Mouse (Mus musculus) limb, embryonic 11.5 days (tissue): ENCODE results near the gene Plscr3. TPM values are rescaled to one million over a fixed set of nuclear protein-coding genes. Genes with fewer than 3 reads are reported as not detected.

Experiments used
- ATAC-seq: fragments of 200-750 bp; cut with Nextera tagmentation; 2 replicates; pipeline ENCODE4 v1.8.0; 2017; ENCODE audit warnings: low read depth; ENCODE audit not compliant: insufficient number of reproducible peaks, low FRiP score, low TSS enrichment
- DNase-seq: peaks from one replicate; pipeline ENCODE4 v3.0.0-alpha.2; 2015; ENCODE audit warnings: low spot score
- H3K27ac ChIP-seq: fragments of 300-500 bp; sonication (generic); replicated peaks from 2 replicates; pipeline ENCODE4 v1.5.1; 2014; ENCODE audit warnings: low read depth, mild to moderate bottlenecking, low read length
- H3K27me3 ChIP-seq: fragments of 300-500 bp; sonication (generic); 2 replicates; pipeline ENCODE4 v1.6.1; 2014; ENCODE audit warnings: mild to moderate bottlenecking, low read length, mixed read lengths; ENCODE audit not compliant: control insufficient read depth, insufficient read depth
- H3K36me3 ChIP-seq: fragments of 300-500 bp; sonication (generic); 2 replicates; pipeline ENCODE4 v1.6.1; 2014; ENCODE audit warnings: mild to moderate bottlenecking, low read length, moderate library complexity, mixed read lengths; ENCODE audit not compliant: control insufficient read depth, insufficient read depth
- H3K4me1 ChIP-seq: fragments of 300-500 bp; sonication (generic); 2 replicates; pipeline ENCODE4 v1.6.1; 2014; ENCODE audit warnings: low read length, mixed read lengths; ENCODE audit not compliant: control insufficient read depth, insufficient read depth
- H3K4me2 ChIP-seq: fragments of 300-500 bp; sonication (generic); 2 replicates; pipeline ENCODE4 v1.6.1; 2014; ENCODE audit warnings: low read depth, mild to moderate bottlenecking, moderate library complexity; ENCODE audit not compliant: severe bottlenecking
- H3K4me3 ChIP-seq: fragments of 300-500 bp; sonication (generic); 2 replicates; pipeline ENCODE4 v1.5.1; 2014; ENCODE audit warnings: low read depth, low read length
- H3K9ac ChIP-seq: fragments of 300-500 bp; sonication (generic); 2 replicates; pipeline ENCODE4 v1.6.1; 2014; ENCODE audit warnings: mild to moderate bottlenecking, low read length
- H3K9me3 ChIP-seq: fragments of 300-500 bp; sonication (generic); 2 replicates; pipeline ENCODE4 v1.6.1; 2016; ENCODE audit warnings: low read length; ENCODE audit not compliant: control insufficient read depth
- WGBS: fragments of 180-500 bp; shearing (Covaris S2); extraction: QIAGEN DNeasy Blood & Tissue Kit; methylation state at CpG from one replicate; pipeline ENCODE4 v1.1.7; 2014; 5-methylcytosine and 5-hydroxymethylcytosine counted together
- polyA plus RNA-seq: library from polyadenylated mRNA; unstranded; fragments of >200 nt; fragmentation: Nextera tagmentation; extraction: Ambion mirVana; gene quantifications from 2 replicates; pipeline ENCODE4 v1.2.1, GENCODE M21; 2014

Plscr3 gene
- polyA plus RNA-seq, 1 experiment from 2014 or later = 115 TPM

DNA sequence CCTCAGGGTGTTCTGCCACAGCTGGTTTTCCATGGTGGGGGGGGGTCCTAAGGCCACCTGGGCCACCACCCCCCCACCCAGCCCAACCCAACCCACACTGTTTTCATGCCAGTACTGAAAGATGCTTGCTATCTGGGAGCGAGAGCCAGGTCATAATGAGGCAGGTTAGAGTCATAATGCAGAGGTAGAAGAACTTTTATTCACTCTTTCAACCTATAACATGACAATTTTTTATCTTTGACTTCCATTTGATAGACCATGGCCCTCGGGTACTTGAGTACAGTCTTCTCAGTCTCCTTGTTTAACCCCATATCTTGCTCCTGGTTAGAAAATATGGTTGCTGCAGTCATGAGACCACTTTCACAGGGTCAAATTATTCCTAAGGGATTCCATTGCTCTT, 27.8 kb upstream of the Plscr3 start, which contains the start of gene Spem2:
TSS of gene Spem2 (minus strand) at position 101 of the 400 bp plus-strand sequence.
- DNase-seq = no peak
- H3K36me3 ChIP-seq = no peaks in the 10 kb centered on the region
- H3K4me3 ChIP-seq = no peak within 1 kb of the TSS
- no peaks in the 10 kb centered on the region for H3K9me3 ChIP-seq
- H3K27ac ChIP-seq = no peak within 1 kb of the TSS
- ATAC-seq = no peak
- no peak within 1 kb of the TSS for H3K4me2 ChIP-seq
- H3K9ac ChIP-seq = no peak within 1 kb of the TSS
- WGBS = 89% methylated on average over 2 of the region's 2 CpGs
- no peaks in the 10 kb centered on the region for H3K27me3 ChIP-seq
- H3K4me1 ChIP-seq = no peaks in the 10 kb centered on the region

- Histone ChIP-seq H3K4me1 (no peaks in the 10 kb centered on the region), H3K9ac (no peak overlapping the region), H3K4me2 (no peak overlapping the region), H3K9me3 (no peaks in the 10 kb centered on the region), H3K36me3 (no peaks in the 10 kb centered on the region), H3K27ac (no peak overlapping the region), H3K27me3 (no peaks in the 10 kb centered on the region), H3K4me3 (no peak overlapping the region)
- no peak for DNase-seq
- 92% methylated on average over 8 of the region's 8 CpGs for WGBS
- ATAC-seq = no peak
Observed at GRCm38 (mm10) chr11:69818871-69819270, 27.3 kb upstream of the Plscr3 start.

GRCm38 (mm10) chr11:69822080-69822479, 24.1 kb upstream of the Plscr3 start, which contains the start of gene Spem1:
TSS of gene Spem1 (minus strand) at chr11:69822180.
- ATAC-seq (no peak), DNase-seq (no peak)
- Histone ChIP-seq H3K4me3 (no peak within 1 kb of the TSS), H3K27me3 (no peaks in the 10 kb centered on the region), H3K9me3 (no peaks in the 10 kb centered on the region), H3K36me3 (peaks cover 4% of the 10 kb centered on the region; the same call in 1 of the 2 replicates), H3K27ac (no peak within 1 kb of the TSS), H3K4me1 (no peaks in the 10 kb centered on the region), H3K4me2 (no peak within 1 kb of the TSS), H3K9ac (no peak within 1 kb of the TSS)
- 93% methylated on average over 3 of the region's 3 CpGs for WGBS

GRCm38 (mm10) chr11:69823456-69823855, 22.7 kb upstream of the Plscr3 start:
- WGBS = 74% methylated on average over 2 of the region's 2 CpGs
- Histone ChIP-seq H3K4me3 (no peak overlapping the region), H3K9me3 (no peaks in the 10 kb centered on the region), H3K27ac (no peak overlapping the region), H3K36me3 (peaks cover 11% of the 10 kb centered on the region; the same call in 1 of the 2 replicates), H3K4me2 (no peak overlapping the region), H3K27me3 (no peaks in the 10 kb centered on the region), H3K4me1 (no peaks in the 10 kb centered on the region), H3K9ac (no peak overlapping the region; the same call in 1 of the 2 replicates)
- no peak for ATAC-seq
- no peak for DNase-seq

GRCm38 (mm10) chr11:69828832-69829231, 17.3 kb upstream of the Plscr3 start:
- Histone ChIP-seq H3K4me2 (no peak overlapping the region), H3K27me3 (peaks cover 5% of the 10 kb centered on the region; the same call in 1 of the 2 replicates), H3K36me3 (peaks cover 11% of the 10 kb centered on the region; the same call in 1 of the 2 replicates), H3K9me3 (no peaks in the 10 kb centered on the region), H3K4me3 (0 out of 2 replicates have a peak overlapping the region, but pooled peaks have one; percentile 2), H3K9ac (no peak overlapping the region), H3K4me1 (no peaks in the 10 kb centered on the region; the same call in none of the 2 replicates), H3K27ac (no peak overlapping the region)
- ATAC-seq (no peak), DNase-seq (no peak)
- WGBS = 67% methylated on average over 5 of the region's 5 CpGs

DNA sequence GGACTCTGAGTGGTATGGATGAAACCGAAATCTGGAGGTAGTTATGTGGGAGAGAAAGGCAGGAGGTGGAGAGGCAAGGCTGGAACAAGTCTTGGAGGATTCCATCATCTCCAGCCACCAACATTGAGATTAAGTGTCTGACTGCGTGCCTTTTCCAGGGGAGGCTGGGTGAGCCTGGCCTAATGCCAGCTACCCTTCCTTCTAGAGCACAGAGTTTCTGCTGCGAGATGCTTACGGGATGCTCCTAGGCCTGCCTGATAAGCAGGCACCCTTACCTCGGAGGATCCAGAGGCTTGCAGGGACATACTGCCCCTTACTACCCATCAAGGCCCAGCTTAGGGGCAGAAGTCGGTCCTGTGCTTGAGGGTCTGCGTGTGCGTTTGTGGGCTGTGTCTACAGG, 12.6 kb upstream of the Plscr3 start:
- DNase-seq (no peak), ATAC-seq (no peak)
- H3K27ac ChIP-seq = no peak overlapping the region
- H3K4me2 ChIP-seq = peak overlapping the region; percentile 85
- H3K27me3 ChIP-seq = peaks cover 18% of the 10 kb centered on the region
- peak overlapping the region; percentile 62; the same call in 1 of the 2 replicates for H3K4me3 ChIP-seq
- no peaks in the 10 kb centered on the region for H3K9me3 ChIP-seq
- peak overlapping the region; percentile 57 for H3K9ac ChIP-seq
- peaks cover 24% of the 10 kb centered on the region for H3K4me1 ChIP-seq
- 57% methylated on average over 8 of the region's 8 CpGs for WGBS
- H3K36me3 ChIP-seq = no peaks in the 10 kb centered on the region

- WGBS = 5% methylated on average over 44 of the region's 48 CpGs
- DNase-seq (peak; percentile 52), ATAC-seq (no peak)
- H3K4me3 ChIP-seq = peak overlapping the region; percentile 62
- no peaks in the 10 kb centered on the region for H3K9me3 ChIP-seq
- H3K36me3 ChIP-seq = no peaks in the 10 kb centered on the region
- peak overlapping the region; percentile 57 for H3K9ac ChIP-seq
- H3K27ac ChIP-seq = no peak overlapping the region
- H3K4me2 ChIP-seq = peak overlapping the region; percentile 85
- peaks cover 18% of the 10 kb centered on the region for H3K27me3 ChIP-seq
- peaks cover 24% of the 10 kb centered on the region for H3K4me1 ChIP-seq
Observed at GRCm38 (mm10) chr11:69834001-69834549, 12.1 kb upstream of the Plscr3 start.

DNA sequence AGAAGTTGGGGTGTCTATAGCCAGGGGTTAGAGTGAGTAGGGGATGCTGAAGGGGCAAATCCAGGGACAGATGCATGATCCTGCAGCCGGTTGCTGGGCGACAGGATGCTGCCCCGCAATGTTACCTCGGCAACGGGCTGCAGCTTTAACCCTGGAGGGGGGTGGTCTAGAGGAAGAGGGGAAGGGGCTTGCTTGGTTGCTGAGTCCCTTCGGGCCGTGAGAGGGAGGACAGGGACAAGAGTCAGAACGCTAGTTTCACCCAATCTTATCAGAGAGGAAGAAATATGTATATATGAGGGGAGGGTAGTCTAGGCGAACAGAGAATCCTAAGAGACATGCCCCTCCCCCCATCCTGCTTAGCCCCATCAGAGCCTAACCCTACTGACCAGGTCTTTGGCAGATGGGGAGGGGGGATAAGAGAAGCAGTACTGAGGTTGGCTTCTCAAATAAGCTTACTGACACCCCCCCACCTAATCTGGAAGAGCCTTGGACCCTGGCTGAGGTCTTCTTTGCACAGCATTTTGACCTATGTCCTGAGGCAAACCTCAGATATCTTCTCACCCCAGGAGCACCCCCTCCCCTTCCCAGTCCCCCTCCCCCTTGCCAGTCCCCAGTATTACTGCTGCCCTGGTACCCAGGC, 10.7 kb upstream of the Plscr3 start:
- Histone ChIP-seq H3K27ac (no peak overlapping the region), H3K4me2 (peak overlapping the region; percentile 85), H3K9me3 (no peaks in the 10 kb centered on the region), H3K9ac (no peak overlapping the region), H3K27me3 (peaks cover 18% of the 10 kb centered on the region), H3K4me3 (peak overlapping the region; percentile 62), H3K4me1 (peaks cover 24% of the 10 kb centered on the region), H3K36me3 (no peaks in the 10 kb centered on the region)
- DNase-seq (peak; percentile 54), ATAC-seq (no peak)
- WGBS = 4% methylated on average over 9 of the region's 9 CpGs
